Mouse (Mus musculus) megakaryocyte, embryonic 14.5 days (primary cell): ENCODE data around the gene Smyd4.

Experiments
- FLI1 ChIP-seq: IDR thresholded peaks from 2 replicates; pipeline ENCODE4 v1.6.1; 2012; ENCODE audit warnings: low read length, inconsistent platforms, mixed read lengths
- GATA1 ChIP-seq: IDR thresholded peaks from 3 replicates; pipeline ENCODE4 v1.6.1; 2012; ENCODE audit warnings: mixed read lengths, low read length, inconsistent platforms, borderline replicate concordance

GRCm38 (mm10) chr11:75403301-75404052 is 55.2 kb downstream of the Smyd4 start:
- TF ChIP-seq GATA1 (no peak), FLI1 (no peak)
